Mouse (Mus musculus) liver, adult 2 months (tissue): ENCODE data around the gene Jakmip3.

Experiments
- CTCF ChIP-seq: fragments of 200-500 bp; IDR thresholded peaks from 2 replicates; pipeline ENCODE4 v1.5.1; 2011; ENCODE audit warnings: low read depth, low read length, control low read depth
- POLR2A ChIP-seq: fragments of 200-500 bp; IDR thresholded peaks from 2 replicates; pipeline ENCODE4 v1.6.1; 2011; ENCODE audit warnings: low read length, control low read depth; ENCODE audit not compliant: insufficient read depth; ENCODE audit errors: extremely low read depth

DNA sequence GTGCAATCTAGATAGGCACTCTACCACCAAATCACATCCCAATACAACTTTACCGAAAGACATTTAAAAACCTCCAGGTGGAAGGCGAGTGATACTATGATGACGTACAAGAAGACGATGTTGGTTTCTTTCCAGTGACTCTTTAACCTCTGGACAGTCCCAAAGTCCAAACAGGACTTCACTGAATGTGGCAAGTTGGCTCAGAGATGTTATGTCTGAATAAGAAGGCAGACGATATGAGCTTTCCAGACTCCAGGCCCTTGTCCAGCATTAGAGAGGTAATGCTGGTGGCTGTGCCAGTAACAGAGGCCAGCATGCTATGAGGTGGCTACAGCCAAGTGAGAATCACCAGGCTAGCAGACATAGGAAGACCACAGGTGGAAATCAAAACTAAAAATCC is 23.2 kb downstream of the Jakmip3 start:
- TF ChIP-seq CTCF (no peak), POLR2A (no peak)
